In genomic region chr17:35720340-35720727, GRCm38 (mm10) we compare ENCODE assay signal across 8 mouse cellular contexts. TPM values are rescaled to one million over a fixed set of nuclear protein-coding genes. Genes with fewer than 3 reads are reported as not detected.
A peak's percentile ranks its signal among the peaks of the same experiment; 100 is the strongest.
DNase-seq lines count a peak whose midpoint lies in the region; ATAC-seq lines count a peak whose summit lies in the region.

No protein-coding gene starts in this region.

- H3K9ac ChIP-seq in heart, embryonic 12.5 days: 0 out of 2 replicates have a peak overlapping the region, but pooled peaks have one; percentile 50
- H3K9ac ChIP-seq in midbrain, embryonic 13.5 days (replicated peaks): no peak overlapping the region

- H3K4me2 ChIP-seq in heart, embryonic 12.5 days: peak overlapping the region; percentile 58
- H3K4me2 ChIP-seq in midbrain, embryonic 13.5 days (replicated peaks): peak overlapping the region; percentile 5; the same call in 1 of the 2 replicates

- peaks cover 47% of the 10 kb centered on the region for H3K4me1 ChIP-seq in heart, embryonic 12.5 days (replicated peaks)
- H3K4me1 ChIP-seq in midbrain, embryonic 13.5 days (replicated peaks): peaks cover 10% of the 10 kb centered on the region

- peak; percentile 82 for ATAC-seq in heart, embryonic 12.5 days (ENCODE audit: insufficient number of reproducible peaks, low FRiP score)
- ATAC-seq in midbrain, embryonic 13.5 days: peak; percentile 68
- ATAC-seq in monocyte, adult 5-6 weeks (replicated peaks; ENCODE audit: insufficient number of reproducible peaks, low FRiP score, low TSS enrichment, poor library complexity, severe bottlenecking): no peak

- peak overlapping the region; percentile 21 for H3K4me3 ChIP-seq in heart, embryonic 12.5 days
- H3K4me3 ChIP-seq in midbrain, embryonic 13.5 days (replicated peaks): no peak overlapping the region

- H3K36me3 ChIP-seq in heart, embryonic 12.5 days: no peaks in the 10 kb centered on the region
- H3K36me3 ChIP-seq in midbrain, embryonic 13.5 days: no peaks in the 10 kb centered on the region

- peaks cover 10% of the 10 kb centered on the region for H3K9me3 ChIP-seq in heart, embryonic 12.5 days (replicated peaks)
- no peaks in the 10 kb centered on the region for H3K9me3 ChIP-seq in midbrain, embryonic 13.5 days

- peak overlapping the region; percentile 96 for H3K27ac ChIP-seq in heart, embryonic 12.5 days (ENCODE audit: poor library complexity, severe bottlenecking)
- peak overlapping the region; percentile 9; the same call in 1 of the 2 replicates for H3K27ac ChIP-seq in midbrain, embryonic 13.5 days

- WGBS in heart, embryonic 12.5 days: 3% methylated on average over 11 of the region's 11 CpGs
- WGBS in midbrain, embryonic 13.5 days: 12% methylated on average over 11 of the region's 11 CpGs

- DNase-seq in retina, postnatal 1 day: peak; percentile 53
- no peak for DNase-seq in retina, embryonic 14.5 days (ENCODE audit: low spot score)
- peak; percentile 62 for DNase-seq in kidney, postnatal 14 days
- DNase-seq in cerebellum, adult 9-10 months: no peak
- no peak for DNase-seq in layer of hippocampus, adult 9-11 months

- H3K27me3 ChIP-seq in heart, embryonic 12.5 days (replicated peaks): peaks cover 6% of the 10 kb centered on the region; the same call in 1 of the 2 replicates
- peaks cover 16% of the 10 kb centered on the region; the same call in 1 of the 2 replicates for H3K27me3 ChIP-seq in midbrain, embryonic 13.5 days

RNA-seq across cellular contexts. Expression of gene Ddr1, which starts 15.9 kb away (rescaled TPM):
- polyA plus RNA-seq in heart, embryonic 12.5 days (2016; fragmentation: Nextera tagmentation; extraction: Ambion mirVana): 162 and 167 TPM in 2 replicates
- 163 and 187 TPM in 2 replicates for polyA plus RNA-seq in midbrain, embryonic 13.5 days (2015; fragmentation: Nextera tagmentation; extraction: Ambion mirVana)
- 0.67 to 1.2 TPM in 2 of 3 replicates, not detected in the other for total RNA-seq in monocyte, adult 5-6 weeks (2017)

RNA-seq across cellular contexts. Expression of gene Gtf2h4, which starts 46.8 kb away (rescaled TPM):
- 22.2 and 24.5 TPM in 2 replicates for polyA plus RNA-seq in heart, embryonic 12.5 days (2016; fragmentation: Nextera tagmentation; extraction: Ambion mirVana)
- polyA plus RNA-seq in midbrain, embryonic 13.5 days (2015; fragmentation: Nextera tagmentation; extraction: Ambion mirVana): 31.5 and 32.0 TPM in 2 replicates
- 10.9 to 22.5 TPM (median 13.5 TPM) in 3 replicates for total RNA-seq in monocyte, adult 5-6 weeks (2017)

RNA-seq across cellular contexts. Expression of gene Vars2, which starts 52.9 kb away (rescaled TPM):
- polyA plus RNA-seq in heart, embryonic 12.5 days (2016; fragmentation: Nextera tagmentation; extraction: Ambion mirVana): 16.1 and 17.4 TPM in 2 replicates
- 13.0 and 15.1 TPM in 2 replicates for polyA plus RNA-seq in midbrain, embryonic 13.5 days (2015; fragmentation: Nextera tagmentation; extraction: Ambion mirVana)
- total RNA-seq in monocyte, adult 5-6 weeks (2017): 7.4 to 13.8 TPM (median 11.3 TPM) in 3 replicates

Comparison
In these comparisons a context has a peak if more than half of its experiments do, and no peak if none do; other contexts are left out.
1. DNase-seq: peak in retina, postnatal 1 day (single experiment) and kidney, postnatal 14 days (single experiment); none in retina, embryonic 14.5 days (single experiment), cerebellum, adult 9-10 months (single experiment) and layer of hippocampus, adult 9-11 months (single experiment).